Mouse (Mus musculus): ENCODE measurements around the gene Podxl2. TPM values are rescaled to one million over a fixed set of nuclear protein-coding genes. Genes with fewer than 3 reads are reported as not detected.
A peak's percentile ranks its signal among the peaks of the same experiment; 100 is the strongest.

Gene Podxl2
- polyA plus RNA-seq, 1 experiment from 2014 or later = 83.4 TPM

DNA sequence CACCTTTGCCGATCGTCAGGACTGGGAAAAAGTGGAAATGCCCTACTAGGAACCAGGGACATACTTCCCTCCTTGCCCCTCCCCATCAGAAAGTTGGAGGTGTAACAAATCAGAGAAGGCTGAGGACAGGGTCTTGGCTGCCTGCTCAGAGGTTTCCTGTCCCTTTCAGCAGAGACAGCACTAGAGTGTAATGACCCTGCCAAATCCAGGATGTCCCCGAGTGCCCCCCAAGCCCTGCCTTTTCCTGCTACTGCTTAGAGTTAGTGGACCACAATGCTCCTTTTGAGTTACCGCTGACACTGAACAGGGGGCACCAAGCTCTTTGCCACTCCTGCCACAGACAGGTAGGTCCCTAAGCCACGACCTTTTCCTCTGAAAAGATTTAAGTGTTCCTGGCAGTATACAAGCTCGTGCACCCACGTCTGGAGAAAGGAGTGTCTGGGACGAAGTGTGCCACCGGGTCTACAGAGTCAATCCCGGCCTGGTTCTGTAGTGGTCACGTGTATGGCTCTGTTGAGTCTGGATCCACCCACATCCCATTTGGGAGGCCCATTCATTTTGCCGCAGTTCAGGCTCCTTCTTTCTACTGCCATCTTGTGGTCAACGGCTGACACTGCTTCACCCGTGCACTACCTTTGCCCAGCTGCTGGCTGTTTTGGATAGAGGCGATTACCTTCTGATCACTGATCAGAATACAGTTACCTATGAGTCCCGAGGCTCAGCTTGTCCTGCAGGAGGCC lies 31.7 kb upstream of the Podxl2 start:
- Histone ChIP-seq H3K4me2 (ENCODE audit: low read depth, low read length) (peak overlapping the region; percentile 25; the same call in 1 of the 2 replicates), H3K27me3 (replicated peaks; ENCODE audit: control insufficient read depth, insufficient read depth, low read length) (no peaks in the 10 kb centered on the region), H3K36me3 (ENCODE audit: control insufficient read depth, insufficient read depth, low read length) (peaks cover 34% of the 10 kb centered on the region), H3K27ac (replicated peaks; ENCODE audit: low read depth, low read length) (no peak overlapping the region), H3K9me3 (ENCODE audit: control insufficient read depth, low read length) (no peaks in the 10 kb centered on the region), H3K9ac (ENCODE audit: low read depth, low read length) (no peak overlapping the region), H3K4me1 (ENCODE audit: control insufficient read depth, insufficient read depth, low read length) (peaks cover 16% of the 10 kb centered on the region), H3K4me3 (ENCODE audit: low read depth, low read length) (no peak overlapping the region)
- 16% methylated on average over 16 of the region's 16 CpGs for WGBS
- DNase-seq (ENCODE audit: low spot score) (peak; percentile 82), ATAC-seq (ENCODE audit: low read depth) (no peak)

DNA sequence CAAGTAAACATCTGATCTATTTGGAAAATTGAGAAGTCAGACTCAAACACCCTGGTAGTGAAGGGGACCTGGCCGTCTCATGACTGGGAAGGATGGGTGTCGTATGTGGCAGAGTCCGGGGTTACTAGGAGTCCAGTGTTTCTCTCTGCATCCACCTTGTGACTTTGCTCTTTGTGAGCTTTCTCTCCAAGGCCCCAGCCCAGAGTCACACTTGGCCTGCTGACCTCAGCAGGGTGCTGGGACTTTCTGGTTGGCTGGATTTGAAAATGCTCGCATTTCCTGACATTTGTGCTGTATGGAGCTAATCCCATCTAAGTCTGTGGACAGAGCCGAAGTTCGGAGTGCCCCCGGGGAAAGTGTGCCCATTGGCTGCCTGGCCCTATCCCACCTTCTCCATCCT lies 30.2 kb upstream of the Podxl2 start:
- H3K4me2 ChIP-seq (ENCODE audit: low read depth, low read length) = no peak overlapping the region
- peaks cover 16% of the 10 kb centered on the region for H3K4me1 ChIP-seq (ENCODE audit: control insufficient read depth, insufficient read depth, low read length)
- no peak for DNase-seq (ENCODE audit: low spot score)
- H3K27ac ChIP-seq (replicated peaks; ENCODE audit: low read depth, low read length) = no peak overlapping the region
- H3K36me3 ChIP-seq (ENCODE audit: control insufficient read depth, insufficient read depth, low read length) = peaks cover 23% of the 10 kb centered on the region
- no peak overlapping the region for H3K9ac ChIP-seq (ENCODE audit: low read depth, low read length)
- no peaks in the 10 kb centered on the region for H3K9me3 ChIP-seq (ENCODE audit: control insufficient read depth, low read length)
- no peak for ATAC-seq (ENCODE audit: low read depth)
- H3K4me3 ChIP-seq (ENCODE audit: low read depth, low read length) = no peak overlapping the region
- WGBS = 84% methylated on average over 7 of the region's 7 CpGs
- H3K27me3 ChIP-seq (replicated peaks; ENCODE audit: control insufficient read depth, insufficient read depth, low read length) = no peaks in the 10 kb centered on the region

DNA sequence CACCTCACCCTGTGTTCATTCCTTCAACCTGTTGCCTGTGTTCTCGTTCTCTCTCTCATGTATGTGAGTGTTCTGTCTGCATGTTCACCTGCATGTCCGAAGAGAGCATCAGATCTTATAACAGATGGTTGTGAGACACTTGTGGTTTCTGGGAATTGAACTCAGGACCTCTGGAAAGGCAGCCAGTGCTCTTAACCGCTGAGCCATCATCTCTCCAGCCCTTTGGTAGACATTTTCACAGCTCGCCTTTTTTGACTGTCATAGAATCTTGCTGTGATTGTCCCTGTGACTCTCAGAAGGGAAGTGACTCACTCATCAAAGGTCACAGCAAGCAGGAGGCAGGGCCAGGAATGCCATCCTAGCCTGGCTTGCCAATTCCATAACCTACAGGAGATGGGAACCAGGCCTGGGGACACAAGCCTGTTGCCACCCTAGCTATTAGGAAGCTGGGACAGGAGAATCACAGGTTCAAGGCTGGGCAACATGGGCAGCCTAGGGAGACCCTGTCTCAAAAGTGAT lies 29.7 kb upstream of the Podxl2 start:
- H3K4me2 ChIP-seq (ENCODE audit: low read depth, low read length) = no peak overlapping the region
- DNase-seq (ENCODE audit: low spot score) = no peak
- H3K4me1 ChIP-seq (ENCODE audit: control insufficient read depth, insufficient read depth, low read length) = peaks cover 16% of the 10 kb centered on the region
- H3K9me3 ChIP-seq (ENCODE audit: control insufficient read depth, low read length) = no peaks in the 10 kb centered on the region
- no peak overlapping the region for H3K4me3 ChIP-seq (ENCODE audit: low read depth, low read length)
- 87% methylated on average over 4 of the region's 4 CpGs for WGBS
- ATAC-seq (ENCODE audit: low read depth) = no peak
- peak overlapping the region; percentile 85; the same call in 1 of the 2 replicates for H3K9ac ChIP-seq (ENCODE audit: low read depth, low read length)
- no peak overlapping the region for H3K27ac ChIP-seq (replicated peaks; ENCODE audit: low read depth, low read length)
- no peaks in the 10 kb centered on the region for H3K27me3 ChIP-seq (replicated peaks; ENCODE audit: control insufficient read depth, insufficient read depth, low read length)
- H3K36me3 ChIP-seq (ENCODE audit: control insufficient read depth, insufficient read depth, low read length) = peaks cover 18% of the 10 kb centered on the region

DNA sequence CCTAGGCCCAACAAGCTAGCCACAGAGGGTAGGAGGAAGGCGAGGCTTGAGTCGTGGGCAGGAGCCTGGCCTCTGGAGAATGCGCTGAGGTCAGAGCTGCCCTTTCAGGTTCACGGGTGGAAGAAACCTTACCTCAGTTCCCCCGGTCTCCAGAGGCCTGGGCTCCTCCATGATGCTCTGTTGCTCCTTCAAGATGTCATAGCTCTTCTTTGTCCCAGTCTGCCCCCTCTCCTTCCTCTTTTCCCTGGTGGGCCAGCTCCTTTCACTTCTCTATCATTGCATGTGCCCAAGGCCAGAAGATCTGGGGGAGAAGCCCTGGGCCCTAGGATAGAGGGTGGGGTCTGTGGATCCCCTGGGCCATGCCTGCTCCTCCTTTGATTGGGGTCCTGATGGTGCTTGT lies 28.9 kb upstream of the Podxl2 start:
- H3K4me2 ChIP-seq (ENCODE audit: low read depth, low read length) = peak overlapping the region; percentile 85
- no peak for ATAC-seq (ENCODE audit: low read depth)

DNA sequence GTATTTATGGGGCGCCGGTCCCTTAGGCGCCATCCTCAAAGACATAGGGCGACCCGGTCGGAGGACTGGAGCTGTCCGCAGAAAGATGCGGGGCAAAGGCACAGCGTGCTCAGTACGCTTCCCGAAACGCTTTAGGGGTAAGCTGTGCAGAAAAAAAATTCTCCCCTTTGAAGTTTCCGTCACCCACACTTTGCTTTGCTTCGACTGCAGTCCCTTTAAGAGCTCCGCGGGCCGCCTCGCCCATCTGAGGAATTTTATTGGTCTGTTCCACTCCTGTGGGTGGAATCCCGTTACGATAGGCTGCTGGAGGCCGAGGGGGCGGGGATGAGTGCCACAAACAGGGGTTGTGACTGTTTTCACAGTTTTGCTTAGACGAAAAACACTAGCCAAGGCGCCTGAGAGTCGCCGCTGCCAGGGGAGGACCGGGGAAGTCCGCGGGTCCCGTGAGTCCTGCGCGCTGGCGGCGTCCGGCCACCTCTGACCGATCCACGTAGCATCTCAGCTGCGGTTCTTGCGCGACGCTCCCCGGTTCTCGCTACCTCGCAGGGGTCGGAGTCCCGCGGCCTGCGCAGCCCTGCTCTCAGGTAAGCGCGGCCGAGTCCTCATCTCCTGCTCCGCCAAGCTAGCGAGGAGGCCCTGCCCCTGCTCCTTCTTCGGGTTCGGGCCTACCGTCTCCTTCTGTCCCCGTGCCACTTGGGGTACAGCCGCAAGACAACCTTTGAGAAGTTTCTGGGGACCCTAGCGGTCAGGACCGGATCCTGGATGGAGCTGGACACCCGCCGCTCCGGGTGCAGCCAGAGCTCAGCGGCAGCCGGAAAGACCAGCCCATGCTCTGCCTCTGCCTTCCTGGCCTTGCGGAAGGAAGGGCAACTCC lies 27.3 kb upstream of the Podxl2 start, which contains the start of gene Tpra1:
Gene Tpra1 (plus strand): TSS at position 305 of the 874 bp plus-strand sequence.
- H3K27ac ChIP-seq (replicated peaks; ENCODE audit: low read depth, low read length) = peak within 1 kb of the TSS; percentile 86
- no peaks in the 10 kb centered on the region for H3K9me3 ChIP-seq (ENCODE audit: control insufficient read depth, low read length)
- peak; percentile 99 for DNase-seq (ENCODE audit: low spot score)
- peak; percentile 94 for ATAC-seq (ENCODE audit: low read depth)
- peak within 1 kb of the TSS; percentile 77 for H3K4me3 ChIP-seq (ENCODE audit: low read depth, low read length)
- no peaks in the 10 kb centered on the region for H3K36me3 ChIP-seq (ENCODE audit: control insufficient read depth, insufficient read depth, low read length)
- H3K4me2 ChIP-seq (ENCODE audit: low read depth, low read length) = peak within 1 kb of the TSS; percentile 85
- WGBS = under 1% methylated on average over 50 of the region's 66 CpGs
- peak within 1 kb of the TSS; percentile 85 for H3K9ac ChIP-seq (ENCODE audit: low read depth, low read length)
- peaks cover 21% of the 10 kb centered on the region for H3K4me1 ChIP-seq (ENCODE audit: control insufficient read depth, insufficient read depth, low read length)
- no peaks in the 10 kb centered on the region for H3K27me3 ChIP-seq (replicated peaks; ENCODE audit: control insufficient read depth, insufficient read depth, low read length)

More for the DNA sequence above, 28.9 kb upstream of the Podxl2 start:
- H3K4me3 ChIP-seq (ENCODE audit: low read depth, low read length) = peak overlapping the region; percentile 77
- H3K9me3 ChIP-seq (ENCODE audit: control insufficient read depth, low read length) = no peaks in the 10 kb centered on the region
- 80% methylated on average over 5 of the region's 5 CpGs for WGBS
- no peaks in the 10 kb centered on the region for H3K27me3 ChIP-seq (replicated peaks; ENCODE audit: control insufficient read depth, insufficient read depth, low read length)
- H3K4me1 ChIP-seq (ENCODE audit: control insufficient read depth, insufficient read depth, low read length) = peaks cover 16% of the 10 kb centered on the region
- H3K27ac ChIP-seq (replicated peaks; ENCODE audit: low read depth, low read length) = no peak overlapping the region
- no peak for DNase-seq (ENCODE audit: low spot score)
- H3K9ac ChIP-seq (ENCODE audit: low read depth, low read length) = peak overlapping the region; percentile 85; the same call in 1 of the 2 replicates
- peaks cover 10% of the 10 kb centered on the region; the same call in 1 of the 2 replicates for H3K36me3 ChIP-seq (ENCODE audit: control insufficient read depth, insufficient read depth, low read length)

DNA sequence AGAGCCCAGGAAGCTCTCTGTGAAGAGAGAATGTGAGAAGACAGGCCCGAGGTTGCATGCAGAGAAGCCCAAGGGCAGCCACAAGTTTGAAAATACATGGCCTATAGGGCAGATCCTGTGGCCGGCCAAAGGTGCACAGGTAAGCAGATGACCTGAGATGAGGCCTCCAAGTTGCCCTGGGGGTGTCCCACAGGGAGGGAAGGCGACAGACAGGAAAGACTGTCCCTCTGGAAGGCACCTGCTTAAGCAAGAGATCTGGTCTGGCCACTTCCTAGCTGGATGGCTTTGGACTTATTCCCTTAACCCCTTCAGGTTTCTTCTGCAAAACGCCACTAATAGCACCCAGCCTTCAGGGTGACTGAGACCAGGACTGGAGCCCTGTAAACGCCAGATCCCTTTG lies 26.6 kb upstream of the Podxl2 start:
- 0 out of 2 replicates have a peak, but pooled peaks have one; percentile 8 for ATAC-seq (ENCODE audit: low read depth)
- peaks cover 21% of the 10 kb centered on the region for H3K4me1 ChIP-seq (ENCODE audit: control insufficient read depth, insufficient read depth, low read length)

DNA sequence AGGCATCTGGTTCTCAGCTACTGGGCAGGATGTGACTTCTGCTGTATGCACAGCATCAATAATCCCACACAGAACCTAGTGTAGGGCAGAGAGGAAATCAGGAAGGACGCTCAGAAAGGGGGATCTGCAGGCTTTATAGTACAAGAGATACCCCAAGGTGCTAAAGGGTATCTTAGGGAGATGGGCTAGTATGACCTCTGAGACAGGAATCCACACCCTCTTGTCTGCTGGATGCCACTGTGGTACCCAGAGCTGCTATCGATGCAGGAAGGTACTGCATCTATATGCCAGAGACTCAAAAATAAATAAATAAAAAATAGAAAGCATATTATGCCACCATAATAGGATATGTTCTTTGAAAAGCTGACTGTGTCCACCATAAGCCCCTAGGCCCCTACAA lies 24.8 kb upstream of the Podxl2 start:
- Histone ChIP-seq H3K9ac (ENCODE audit: low read depth, low read length) (no peak overlapping the region), H3K4me1 (ENCODE audit: control insufficient read depth, insufficient read depth, low read length) (peaks cover 20% of the 10 kb centered on the region), H3K9me3 (ENCODE audit: control insufficient read depth, low read length) (no peaks in the 10 kb centered on the region), H3K4me3 (ENCODE audit: low read depth, low read length) (no peak overlapping the region), H3K27me3 (replicated peaks; ENCODE audit: control insufficient read depth, insufficient read depth, low read length) (no peaks in the 10 kb centered on the region), H3K4me2 (ENCODE audit: low read depth, low read length) (no peak overlapping the region), H3K36me3 (ENCODE audit: control insufficient read depth, insufficient read depth, low read length) (peaks cover 21% of the 10 kb centered on the region), H3K27ac (replicated peaks; ENCODE audit: low read depth, low read length) (no peak overlapping the region)
- WGBS = 90% methylated on average over 2 of the region's 2 CpGs
- DNase-seq (ENCODE audit: low spot score) (no peak), ATAC-seq (ENCODE audit: low read depth) (no peak)

More for the DNA sequence above, 26.6 kb upstream of the Podxl2 start:
- peak; percentile 53 for DNase-seq (ENCODE audit: low spot score)
- 8% methylated on average over 4 of the region's 5 CpGs for WGBS
- H3K4me2 ChIP-seq (ENCODE audit: low read depth, low read length) = peak overlapping the region; percentile 85
- H3K36me3 ChIP-seq (ENCODE audit: control insufficient read depth, insufficient read depth, low read length) = peaks cover 5% of the 10 kb centered on the region
- H3K27me3 ChIP-seq (replicated peaks; ENCODE audit: control insufficient read depth, insufficient read depth, low read length) = no peaks in the 10 kb centered on the region
- peak overlapping the region; percentile 77 for H3K4me3 ChIP-seq (ENCODE audit: low read depth, low read length)
- 0 out of 2 replicates have a peak overlapping the region, but pooled peaks have one; percentile 53 for H3K27ac ChIP-seq (replicated peaks; ENCODE audit: low read depth, low read length)
- peak overlapping the region; percentile 85 for H3K9ac ChIP-seq (ENCODE audit: low read depth, low read length)
- H3K9me3 ChIP-seq (ENCODE audit: control insufficient read depth, low read length) = no peaks in the 10 kb centered on the region

DNA sequence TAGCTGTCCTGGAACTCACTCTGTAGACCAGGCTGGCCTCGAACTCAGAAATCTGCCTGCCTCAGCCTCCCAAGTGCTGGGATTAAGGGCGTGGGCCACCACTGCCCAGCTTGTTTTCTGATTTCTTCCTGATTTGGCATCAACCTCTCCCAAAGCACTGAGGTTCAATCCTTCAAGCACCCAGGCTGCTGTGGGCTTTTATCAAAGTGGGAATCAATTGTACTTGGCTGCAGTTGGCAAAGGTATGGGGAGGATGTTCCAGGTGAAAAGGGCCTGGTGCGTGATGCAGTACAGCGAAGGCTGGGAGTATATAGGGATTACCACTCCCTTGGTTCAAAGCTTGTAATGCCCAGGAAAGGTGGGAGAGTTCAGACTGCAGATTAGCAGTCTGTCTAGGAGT lies 24.2 kb upstream of the Podxl2 start:
- H3K36me3 ChIP-seq (ENCODE audit: control insufficient read depth, insufficient read depth, low read length) = peaks cover 27% of the 10 kb centered on the region
- peak overlapping the region; percentile 76 for H3K4me3 ChIP-seq (ENCODE audit: low read depth, low read length)
- 56% methylated on average over 4 of the region's 4 CpGs for WGBS
- peaks cover 18% of the 10 kb centered on the region for H3K4me1 ChIP-seq (ENCODE audit: control insufficient read depth, insufficient read depth, low read length)
- 0 out of 2 replicates have a peak overlapping the region, but pooled peaks have one; percentile 8 for H3K27ac ChIP-seq (replicated peaks; ENCODE audit: low read depth, low read length)
- no peaks in the 10 kb centered on the region for H3K9me3 ChIP-seq (ENCODE audit: control insufficient read depth, low read length)
- ATAC-seq (ENCODE audit: low read depth) = no peak
- no peaks in the 10 kb centered on the region for H3K27me3 ChIP-seq (replicated peaks; ENCODE audit: control insufficient read depth, insufficient read depth, low read length)
- H3K4me2 ChIP-seq (ENCODE audit: low read depth, low read length) = peak overlapping the region; percentile 76
- DNase-seq (ENCODE audit: low spot score) = no peak
- H3K9ac ChIP-seq (ENCODE audit: low read depth, low read length) = no peak overlapping the region
